Mouse (Mus musculus) liver, embryonic 14.5 days (tissue): ENCODE measurements around the gene Rnf24.

Experiments
- CTCF ChIP-seq: IDR thresholded peaks from 2 replicates; pipeline ENCODE4 v1.5.1; 2016; ENCODE audit warnings: antibody characterized with exemption, low read depth, control low read depth
- EP300 ChIP-seq: IDR thresholded peaks from 2 replicates; pipeline ENCODE4 v1.6.1; 2016; ENCODE audit warnings: antibody characterized with exemption, low read depth

DNA sequence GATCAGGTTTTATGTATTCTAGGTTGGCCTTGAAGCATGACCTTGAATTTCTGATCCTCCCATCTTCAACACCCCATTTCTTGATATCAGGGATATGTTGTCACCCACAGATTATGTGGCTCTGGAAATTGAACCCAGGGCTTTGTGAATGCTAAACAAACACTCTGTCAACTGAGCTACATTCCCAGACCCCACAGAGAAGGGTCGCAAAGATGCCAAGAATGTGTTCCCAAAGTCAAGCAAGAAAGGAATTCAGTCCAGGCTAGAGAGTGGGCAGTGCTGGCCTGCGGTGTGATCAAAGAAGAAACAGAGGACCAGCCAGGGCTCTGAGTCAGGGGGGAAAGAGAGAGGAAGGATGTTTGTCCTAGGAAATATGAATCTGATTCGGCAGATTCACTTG, 26.8 kb upstream of the Rnf24 start:
- TF ChIP-seq CTCF (no peak), EP300 (no peak)
